Mouse (Mus musculus) cerebellum, adult 2 months (tissue): ENCODE measurements around the gene Nrl.

ENCODE experiments used
- CTCF ChIP-seq: fragments of 200-500 bp; IDR thresholded peaks from 2 replicates; pipeline ENCODE4 v1.5.1; 2011; ENCODE audit warnings: low read depth, mild to moderate bottlenecking, control low read depth, low read length, moderate library complexity, borderline replicate concordance; ENCODE audit not compliant: insufficient read depth
- POLR2A ChIP-seq: fragments of 200-500 bp; IDR thresholded peaks from 2 replicates; pipeline ENCODE4 v1.6.1; 2011; ENCODE audit warnings: low read length, control low read depth, borderline replicate concordance; ENCODE audit not compliant: insufficient read depth

GRCm38 (mm10) chr14:55469041-55469440, 55.7 kb downstream of the Nrl start:
- TF ChIP-seq POLR2A = no peak
- no peak for TF ChIP-seq CTCF
